Mouse (Mus musculus) MEL (cell line): ENCODE measurements at regions not wholly inside any gene's neighbourhood (a gene's known extent, or its start where the extent isn't known, plus 50 kb on each side); places are given as distances from the start of the nearest gene placed in this dataset.

Experiments
- DNase-seq: peaks from one replicate; pipeline ENCODE4 v3.0.0; 2011; ENCODE audit warnings: low read depth, low spot score
- H3K27ac ChIP-seq: 2 replicates; pipeline ENCODE4 v1.5.1; 2012; ENCODE audit warnings: low read depth, mild to moderate bottlenecking, control low read depth, low read length, moderate library complexity; ENCODE audit not compliant: control insufficient read depth
- H3K27me3 ChIP-seq, 2 experiments: fragments of 150-350 bp in 1 of 2; sonication (generic) in 1 of 2; 2 replicates each; pipeline ENCODE4 v1.6.1; 2012; ENCODE audit warnings: low read length in 2 of 2, mild to moderate bottlenecking in 2 of 2, improper control_type of control experiment in 1 of 2, moderate library complexity in 1 of 2; ENCODE audit not compliant: insufficient read depth in 2 of 2, control insufficient read depth in 1 of 2
- H3K36me3 ChIP-seq, 2 experiments: 2 replicates each; pipeline ENCODE4 v1.6.1; 2012 to 2014; ENCODE audit warnings: low read length in 2 of 2, improper control_type of control experiment in 1 of 2, inconsistent platforms in 1 of 2, mild to moderate bottlenecking in 1 of 2; ENCODE audit not compliant: insufficient read depth in 2 of 2, control insufficient read depth in 1 of 2
- H3K4me1 ChIP-seq, 2 experiments: fragments of 150-350 bp in 1 of 2; sonication (generic) in 1 of 2; 2 replicates each; pipeline ENCODE4 v1.6.1; 2012; ENCODE audit warnings: low read length in 2 of 2, improper control_type of control experiment in 1 of 2, mild to moderate bottlenecking in 1 of 2; ENCODE audit not compliant: insufficient read depth in 2 of 2, control insufficient read depth in 1 of 2
- H3K4me3 ChIP-seq, 2 experiments: fragments of 150-350 bp in 1 of 2; sonication (generic) in 1 of 2; 2 replicates each; pipeline ENCODE4 v1.5.1; 2012; ENCODE audit warnings: low read depth in 2 of 2, low read length in 2 of 2, mild to moderate bottlenecking in 2 of 2, moderate library complexity in 2 of 2, control low read depth in 1 of 2, improper control_type of control experiment in 1 of 2; ENCODE audit not compliant: control insufficient read depth in 1 of 2, insufficient read depth in 1 of 2
- H3K79me2 ChIP-seq: 2 replicates; pipeline ENCODE4 v1.6.1; 2012; ENCODE audit warnings: mild to moderate bottlenecking, low read length, moderate library complexity; ENCODE audit not compliant: control insufficient read depth, poor library complexity, insufficient read depth
- H3K9ac ChIP-seq: 2 replicates; pipeline ENCODE4 v1.6.1; 2012; ENCODE audit warnings: low read depth, mild to moderate bottlenecking, control low read depth, low read length, moderate library complexity; ENCODE audit not compliant: control insufficient read depth, poor library complexity, severe bottlenecking
- H3K9me3 ChIP-seq: fragments of 150-350 bp; sonication (generic); replicated peaks from 2 replicates; pipeline ENCODE4 v1.6.1; 2012; ENCODE audit warnings: mild to moderate bottlenecking, low read length, improper control_type of control experiment, moderate library complexity; ENCODE audit not compliant: insufficient read depth
- BHLHE40 ChIP-seq: IDR thresholded peaks from 2 replicates; pipeline ENCODE4 v1.6.1; 2012; ENCODE audit warnings: low read depth, mild to moderate bottlenecking, inconsistent platforms, low read length, improper control_type of control experiment, borderline replicate concordance
- CHD2 ChIP-seq: IDR thresholded peaks from 2 replicates; pipeline ENCODE4 v1.6.1; 2011; ENCODE audit warnings: low read length, improper control_type of control experiment
- ELF1 ChIP-seq: IDR thresholded peaks from 2 replicates; pipeline ENCODE4 v1.6.1; 2014; ENCODE audit warnings: low read depth, mild to moderate bottlenecking, inconsistent platforms, low read length, improper control_type of control experiment, moderate library complexity
- EP300 ChIP-seq, 2 experiments: IDR thresholded peaks; 2 replicates each; pipeline ENCODE4 v1.6.1; 2011; ENCODE audit warnings: improper control_type of control experiment in 2 of 2, low read length in 2 of 2, low read depth in 1 of 2, mild to moderate bottlenecking in 1 of 2
- GABPA ChIP-seq: IDR thresholded peaks from 2 replicates; pipeline ENCODE4 v1.6.1; 2012; ENCODE audit warnings: low read depth, mild to moderate bottlenecking, inconsistent platforms, low read length, improper control_type of control experiment, moderate library complexity
- GATA1 ChIP-seq: IDR thresholded peaks from 2 replicates; pipeline ENCODE4 v1.6.1; 2011; ENCODE audit warnings: low read depth, low read length, improper control_type of control experiment
- JUND ChIP-seq: IDR thresholded peaks from 2 replicates; pipeline ENCODE4 v1.6.1; 2011; ENCODE audit warnings: low read depth, mild to moderate bottlenecking, improper control_type of control experiment, low read length
- KAT2A ChIP-seq: conservative IDR thresholded peaks from 2 replicates; pipeline ENCODE4 v1.6.1; 2012; ENCODE audit warnings: low read depth, low read length, improper control_type of control experiment, inconsistent platforms
- MAZ ChIP-seq: IDR thresholded peaks from 2 replicates; pipeline ENCODE4 v1.6.1; 2012; ENCODE audit warnings: low read depth, mild to moderate bottlenecking, inconsistent platforms, low read length, improper control_type of control experiment
- MYB ChIP-seq: IDR thresholded peaks from 2 replicates; pipeline ENCODE4 v1.6.1; 2011; ENCODE audit warnings: mild to moderate bottlenecking, low read depth, low read length, improper control_type of control experiment
- NELFE ChIP-seq: IDR thresholded peaks from 2 replicates; pipeline ENCODE4 v1.6.1; 2011; ENCODE audit warnings: low read depth, low read length, improper control_type of control experiment
- NRF1 ChIP-seq: IDR thresholded peaks from 2 replicates; pipeline ENCODE4 v1.6.1; 2014; ENCODE audit warnings: low read depth, mild to moderate bottlenecking, inconsistent platforms, low read length, improper control_type of control experiment, moderate library complexity; ENCODE audit not compliant: poor library complexity, insufficient read depth, severe bottlenecking
- POLR2AphosphoS2 ChIP-seq: IDR thresholded peaks from 2 replicates; pipeline ENCODE4 v1.6.1; 2011; ENCODE audit warnings: low read length, improper control_type of control experiment
- POLR2AphosphoS5 ChIP-seq: IDR thresholded peaks from 2 replicates; pipeline ENCODE4 v1.6.1; 2012; ENCODE audit warnings: low read depth, borderline replicate concordance, mild to moderate bottlenecking, inconsistent platforms, low read length, moderate library complexity, mixed read lengths
- RCOR1 ChIP-seq: IDR thresholded peaks from 2 replicates; pipeline ENCODE4 v1.6.1; 2012; ENCODE audit warnings: low read depth, mild to moderate bottlenecking, inconsistent platforms, low read length, improper control_type of control experiment
- SMC3 ChIP-seq: IDR thresholded peaks from 2 replicates; pipeline ENCODE4 v1.6.1; 2011; ENCODE audit warnings: low read depth, low read length, improper control_type of control experiment
- TCF12 ChIP-seq: IDR thresholded peaks from 2 replicates; pipeline ENCODE4 v1.6.1; 2014; ENCODE audit warnings: low read depth, mild to moderate bottlenecking, inconsistent platforms, low read length, improper control_type of control experiment, moderate library complexity
- USF1 ChIP-seq: IDR thresholded peaks from 2 replicates; pipeline ENCODE4 v1.6.1; 2014; ENCODE audit warnings: low read depth, mild to moderate bottlenecking, inconsistent platforms, low read length, improper control_type of control experiment, moderate library complexity
- ZC3H11A ChIP-seq: IDR thresholded peaks from 2 replicates; pipeline ENCODE4 v1.6.1; 2012; ENCODE audit warnings: low read depth, mild to moderate bottlenecking, inconsistent platforms, low read length, improper control_type of control experiment
- ZKSCAN1 ChIP-seq: IDR thresholded peaks from 2 replicates; pipeline ENCODE4 v1.6.1; 2012; ENCODE audit warnings: low read depth, mild to moderate bottlenecking, inconsistent platforms, low read length, improper control_type of control experiment, moderate library complexity

DNA sequence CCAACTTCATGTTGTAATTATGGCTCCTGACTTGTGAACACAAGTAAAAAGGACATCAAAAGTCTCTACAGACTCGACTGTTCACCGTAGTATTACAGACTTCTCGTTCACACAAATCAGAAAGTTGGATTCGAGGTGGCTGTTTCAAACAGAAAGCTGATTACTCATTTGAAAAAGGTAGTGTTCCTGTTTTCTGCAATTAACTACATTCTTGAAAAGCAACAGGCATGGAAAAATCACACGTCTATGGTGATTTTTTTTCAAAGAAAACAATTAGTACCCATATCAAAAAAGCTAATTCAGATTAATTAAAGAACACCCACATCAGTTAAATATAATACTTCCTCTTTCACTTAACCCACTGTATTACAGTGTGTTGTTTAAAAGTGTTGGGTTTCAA is 71.5 kb downstream of the Prlhr start:
- DNase-seq, result peak; percentile 9
- Histone ChIP-seq H3K4me3 (no peak overlapping the region), H3K9ac (no peak overlapping the region), H3K36me3 (no peaks in the 10 kb centered on the region), H3K79me2 (no peaks in the 10 kb centered on the region), H3K27ac (no peak overlapping the region), H3K4me1 (no peaks in the 10 kb centered on the region), H3K9me3 (no peaks in the 10 kb centered on the region), H3K27me3 (no peaks in the 10 kb centered on the region; a peak in 1 of 4 replicates)
- TF ChIP-seq MYB (no peak), POLR2AphosphoS2 (no peak), NELFE (no peak), CHD2 (no peak), ZC3H11A (no peak)

DNA sequence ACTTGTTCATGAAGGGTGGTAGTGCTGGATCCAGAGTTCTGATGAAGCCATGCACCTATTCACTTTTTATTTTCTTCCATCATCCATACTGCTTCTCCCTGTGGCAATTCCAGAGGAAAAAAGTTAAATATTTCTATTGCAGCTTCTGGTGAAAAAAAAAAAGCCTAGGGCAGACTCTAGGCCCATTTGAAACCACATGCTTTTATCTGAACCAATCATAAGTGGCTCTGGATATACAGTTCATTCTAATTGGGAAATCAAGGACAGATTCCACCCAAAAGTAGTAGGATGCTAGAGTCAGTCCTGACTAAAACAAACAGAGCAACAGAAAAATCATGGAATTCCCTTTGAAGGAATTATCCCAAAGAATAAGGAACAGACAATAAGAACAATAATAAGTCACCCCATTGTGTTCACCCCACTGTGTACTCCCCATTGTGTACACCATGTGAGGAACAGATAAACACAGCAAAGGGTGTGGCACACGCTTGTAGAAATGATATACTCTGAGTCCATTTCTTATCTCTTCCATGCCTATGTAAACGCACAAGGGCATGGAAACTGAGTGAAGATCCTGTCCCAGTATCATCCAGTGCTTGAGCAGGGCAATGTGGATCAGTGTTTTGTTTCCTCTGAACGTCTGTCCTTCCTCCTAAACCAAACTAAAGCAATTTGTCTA is 81.4 kb downstream of the Prlhr start:
- no peak overlapping the region for H3K27ac ChIP-seq
- no peak for DNase-seq

DNA sequence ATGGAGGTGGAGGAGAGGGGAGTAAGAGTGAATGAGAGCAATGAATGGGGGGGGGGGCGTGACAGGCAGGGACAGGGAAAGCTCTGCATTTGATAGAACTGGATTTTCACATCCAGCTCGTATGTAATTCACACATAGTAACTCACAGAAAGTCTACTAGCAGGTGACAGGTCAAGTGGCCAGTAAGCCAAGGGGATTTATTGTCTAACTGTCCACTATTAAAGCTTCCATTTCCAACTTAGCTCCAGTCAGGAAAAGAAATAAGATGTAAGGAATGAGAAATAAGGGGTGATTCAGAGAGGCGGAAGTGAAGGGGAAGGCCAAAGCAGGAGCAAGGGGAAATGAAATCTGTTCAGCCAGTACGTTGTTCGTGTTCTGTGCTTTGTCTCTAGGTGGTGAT is 83.4 kb downstream of the Prlhr start:
- peaks cover 0 to 10% of the 10 kb centered on the region in 2 experiments; a peak in 2 of 4 replicates for H3K27me3 ChIP-seq
- H3K36me3 ChIP-seq, result no peaks in the 10 kb centered on the region
- no peaks in the 10 kb centered on the region for H3K9me3 ChIP-seq
- H3K9ac ChIP-seq, result no peak overlapping the region
- no peak overlapping the region for H3K27ac ChIP-seq
- TF ChIP-seq ZKSCAN1 (no peak), EP300 (IDR thresholded peaks at IDR 0.05; ENCODE audit: low read depth in 1 of 2, low read length in 2 of 2) (no peak), ELF1 (no peak), JUND (no peak), USF1 (no peak), NRF1 (no peak), GABPA (no peak), KAT2A (no peak)
- no peak for DNase-seq
- no peaks in the 10 kb centered on the region for H3K79me2 ChIP-seq
- no peak overlapping the region for H3K4me3 ChIP-seq
- no peaks in the 10 kb centered on the region for H3K4me1 ChIP-seq

More for the DNA sequence above, 81.4 kb downstream of the Prlhr start:
- Histone ChIP-seq H3K4me3 (no peak overlapping the region), H3K79me2 (no peaks in the 10 kb centered on the region), H3K4me1 (no peaks in the 10 kb centered on the region), H3K9me3 (no peaks in the 10 kb centered on the region), H3K27me3 (peaks cover 0 to 9% of the 10 kb centered on the region in 2 experiments; a peak in 2 of 4 replicates), H3K36me3 (no peaks in the 10 kb centered on the region), H3K9ac (no peak overlapping the region)
- TF ChIP-seq BHLHE40 (no peak), RCOR1 (no peak), GATA1 (no peak), SMC3 (no peak), GABPA (no peak), TCF12 (no peak), NRF1 (no peak), MAZ (no peak), POLR2AphosphoS5 (no peak)
